Mouse (Mus musculus) left cerebral cortex, adult 8-10 months (tissue): ENCODE results near the gene Tada3. TPM values are rescaled to one million over a fixed set of nuclear protein-coding genes. Genes with fewer than 3 reads are reported as not detected.

Experiments used
- DNase-seq, 2 experiments: peaks; one replicate each; pipeline ENCODE4 v3.0.0; 2022; ENCODE audit warnings: low spot score in 2 of 2
- total RNA-seq, 4 experiments: library from RNA; stranded (reverse); gene quantifications; 2 replicates each; pipeline ENCODE4 v1.2.4; 2022

Tada3 gene
- total RNA-seq, 4 experiments from 2014 or later = 47.4 to 50.1 (median 47.8) TPM

DNA sequence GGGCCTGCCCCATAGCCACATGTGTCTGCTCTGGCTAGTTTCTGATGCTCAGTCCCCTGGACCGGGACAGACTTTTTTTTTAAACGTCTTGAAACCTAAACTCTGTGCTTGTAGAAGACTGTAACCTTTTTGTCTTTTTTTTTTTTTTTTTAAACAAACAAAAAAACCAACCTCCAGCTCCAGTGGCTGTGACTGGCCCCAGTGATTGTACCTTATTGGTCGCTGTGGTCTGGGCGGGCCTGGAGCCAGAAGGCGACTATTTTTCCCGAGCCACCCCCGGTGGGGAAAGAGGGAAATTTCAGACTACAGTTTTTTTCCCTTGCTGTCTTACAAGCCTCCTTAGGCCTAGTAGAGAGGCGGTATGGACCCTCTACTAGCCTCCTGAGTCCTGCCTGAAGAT is 11.3 kb upstream of the Tada3 start, which contains the start of gene Ttll3:
Ttll3 (plus strand) TSS at position 301 of the 400 bp plus-strand sequence.
- DNase-seq = no peak

DNA sequence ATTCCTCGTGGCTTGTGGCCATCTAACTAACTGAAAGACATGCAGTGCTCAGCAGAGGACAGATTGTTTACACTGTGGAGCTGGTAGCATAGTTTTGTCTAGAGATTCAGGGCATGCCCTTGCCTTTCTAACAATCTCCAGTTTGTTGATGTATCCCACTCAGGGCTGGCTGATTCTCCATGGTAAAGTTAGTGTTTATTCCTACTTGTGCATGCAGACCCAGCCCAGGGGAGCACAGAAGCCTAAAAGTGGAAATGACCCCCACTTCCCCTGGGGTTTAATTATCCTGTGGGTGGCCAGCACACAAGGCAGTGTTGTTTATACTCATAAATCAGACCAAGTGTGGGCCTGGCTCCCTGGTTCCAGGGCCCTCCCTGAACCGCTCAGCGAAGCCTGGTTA is 8.3 kb upstream of the Tada3 start:
- no peak for DNase-seq

DNA sequence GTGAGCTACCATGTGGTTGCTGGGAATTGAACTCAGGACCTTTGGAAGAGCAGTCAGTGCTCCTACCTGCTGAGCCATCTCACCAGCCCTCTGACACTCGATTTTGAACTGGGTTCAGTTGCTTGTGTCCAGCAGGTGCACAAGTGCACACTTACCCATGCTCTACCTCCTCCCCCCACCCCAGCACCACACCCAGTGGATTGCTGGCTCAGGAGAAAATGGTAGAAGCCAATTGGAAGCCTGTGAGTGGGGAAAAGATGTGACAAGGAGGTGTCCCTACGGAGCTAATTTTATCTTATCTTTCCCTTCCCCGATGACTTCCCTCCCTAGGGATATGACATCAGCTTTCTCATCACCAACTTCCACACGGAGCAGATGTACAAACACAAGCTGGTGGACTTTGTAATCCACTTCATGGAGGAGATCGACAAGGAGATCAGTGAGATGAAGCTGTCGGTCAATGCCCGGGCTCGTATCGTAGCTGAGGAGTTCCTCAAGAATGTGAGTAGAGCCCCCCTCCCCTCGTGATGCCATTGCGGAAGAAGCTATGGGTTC is 7.6 kb upstream of the Tada3 start:
- no peak for DNase-seq

DNA sequence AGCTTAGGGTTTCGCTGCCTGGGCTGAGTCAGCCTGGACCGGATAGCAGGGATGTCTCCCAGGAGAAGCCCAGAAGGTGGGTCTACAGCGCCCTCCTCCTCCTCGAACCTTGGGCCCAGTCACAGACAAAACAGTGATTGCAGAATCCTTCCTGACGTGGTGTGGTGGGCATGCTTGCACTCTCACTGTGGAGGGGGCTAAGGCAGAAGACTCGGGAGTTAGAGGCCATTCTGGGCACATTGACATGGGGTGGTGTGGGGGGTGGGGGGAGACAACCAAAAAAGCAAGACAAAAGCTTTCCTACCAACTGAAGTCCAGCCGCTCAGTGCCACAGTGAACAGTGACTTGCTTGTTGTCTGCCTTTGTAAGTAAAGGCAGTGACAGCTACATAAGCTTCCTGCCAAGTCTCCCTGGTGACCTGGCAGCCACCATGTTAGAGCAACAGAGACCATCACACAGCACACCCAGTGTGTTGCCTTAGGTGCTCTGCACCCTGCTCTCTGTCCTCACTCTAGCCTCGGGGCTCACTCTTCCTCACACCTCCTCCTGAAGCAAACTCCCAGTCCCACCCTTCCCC is 6.8 kb upstream of the Tada3 start:
- DNase-seq = peak in 1 of 2 experiments; percentile 51

DNA sequence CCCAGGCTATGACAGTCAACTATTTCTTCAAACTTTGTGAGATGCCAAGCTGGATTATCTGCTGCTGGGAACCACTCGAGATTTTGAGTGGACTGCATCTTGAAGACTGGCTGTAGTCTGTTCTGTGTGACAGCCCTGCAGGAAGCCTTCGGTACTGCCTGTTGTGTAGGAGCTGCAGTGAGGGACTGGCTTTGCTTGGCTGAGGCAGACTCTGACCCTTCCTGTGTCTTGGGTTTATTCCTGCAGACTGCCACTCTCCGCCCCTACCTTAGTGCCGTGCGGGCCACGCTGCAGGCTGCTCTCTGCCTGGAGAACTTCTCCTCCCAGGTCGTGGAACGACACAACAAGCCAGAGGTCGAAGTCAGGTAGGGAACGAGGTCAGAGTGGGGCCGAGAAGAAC is 2.8 kb upstream of the Tada3 start:
- DNase-seq = no peak

DNA sequence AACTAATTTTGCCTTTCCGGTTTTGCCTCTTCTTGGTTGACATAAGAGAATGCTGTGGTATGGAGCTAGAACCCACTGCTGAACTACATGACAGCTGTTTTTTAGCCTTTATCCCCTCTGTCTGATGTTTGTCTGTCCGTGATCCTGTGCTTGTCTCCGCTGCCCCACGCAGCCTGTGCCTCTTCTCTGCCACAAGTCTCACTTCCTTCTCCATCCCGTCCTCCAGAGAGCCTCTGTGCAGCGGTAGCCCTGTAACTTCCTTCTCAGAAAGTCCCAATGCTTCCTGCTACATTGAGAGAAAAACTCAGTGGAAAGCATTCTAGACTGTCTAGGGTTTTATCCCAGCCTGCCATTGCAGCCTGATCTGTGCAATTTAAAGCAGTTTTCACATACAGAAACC is 1.6 kb upstream of the Tada3 start:
- no peak for DNase-seq

DNA sequence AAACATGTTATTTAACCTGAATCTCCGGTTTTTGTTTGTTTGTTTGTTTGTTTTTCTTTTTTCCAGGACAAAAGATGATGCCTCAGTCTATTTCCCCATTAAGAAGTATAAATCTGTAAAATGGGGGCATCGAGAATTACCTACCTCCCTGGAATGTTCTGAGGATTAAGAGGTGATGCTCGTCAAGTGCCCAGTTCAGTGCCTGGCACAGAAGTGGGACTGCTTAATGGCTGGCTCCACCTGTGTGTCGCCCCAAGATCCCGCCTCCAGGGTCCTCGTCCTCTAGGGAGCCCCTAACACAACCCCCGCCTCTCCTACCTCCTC is 549 bp downstream of the Tada3 start:
- DNase-seq = no peak

DNA sequence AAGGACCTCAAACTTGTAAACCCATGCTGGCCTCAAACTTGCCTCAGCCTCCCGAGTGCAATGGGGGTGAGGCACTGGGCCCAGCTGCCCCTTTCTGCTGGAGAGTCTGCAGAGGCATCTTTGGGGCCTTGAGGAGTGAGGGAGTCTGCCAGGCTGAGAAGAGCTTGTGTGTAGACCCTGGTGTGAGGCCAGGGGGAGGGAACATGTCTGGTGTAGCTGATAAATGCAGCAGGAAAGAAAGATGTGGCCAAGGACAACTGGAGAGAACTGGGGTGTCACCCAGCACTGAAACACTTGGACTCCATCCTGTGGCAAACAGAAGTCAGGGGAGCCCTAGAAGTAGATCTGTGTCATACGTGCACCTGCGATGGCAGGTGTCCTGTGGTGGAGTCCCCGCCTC is 4.2 kb downstream of the Tada3 start:
- DNase-seq = no peak

DNA sequence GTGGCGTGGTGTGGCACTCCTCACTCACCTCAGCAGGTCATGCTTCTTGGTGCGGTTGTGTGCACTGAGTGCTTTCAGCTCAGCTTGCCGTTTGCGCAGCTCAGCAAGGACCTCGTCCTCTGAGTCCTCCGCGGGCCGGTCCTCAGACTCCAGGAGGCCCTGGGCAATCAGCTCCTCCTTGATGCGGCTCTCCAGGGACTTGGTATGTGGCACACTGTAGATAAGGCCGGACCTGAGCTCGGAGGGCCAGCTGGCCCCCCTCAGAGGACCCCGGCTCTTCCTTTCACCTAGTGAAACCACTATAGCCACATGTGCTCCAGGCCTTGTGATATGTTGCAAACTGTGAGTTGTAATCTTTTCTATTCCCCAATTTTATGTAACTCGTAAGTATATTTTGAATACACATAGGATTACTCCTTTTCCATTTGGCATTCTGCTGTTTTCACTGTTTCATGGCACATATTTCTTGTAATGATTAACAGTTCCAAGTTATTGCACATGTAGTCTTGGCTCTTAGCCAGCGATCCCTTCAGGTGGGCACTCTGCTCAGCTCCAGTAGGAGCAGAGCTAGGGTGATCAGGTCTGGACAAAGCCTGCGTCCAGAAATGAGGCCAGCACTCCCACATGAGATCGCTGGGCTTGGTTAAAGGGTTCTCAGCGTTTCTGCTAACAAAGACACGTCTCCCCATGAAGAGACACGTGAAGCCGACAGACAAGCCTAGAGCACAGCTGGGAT is 7.3 kb downstream of the Tada3 start:
- no peak for DNase-seq

DNA sequence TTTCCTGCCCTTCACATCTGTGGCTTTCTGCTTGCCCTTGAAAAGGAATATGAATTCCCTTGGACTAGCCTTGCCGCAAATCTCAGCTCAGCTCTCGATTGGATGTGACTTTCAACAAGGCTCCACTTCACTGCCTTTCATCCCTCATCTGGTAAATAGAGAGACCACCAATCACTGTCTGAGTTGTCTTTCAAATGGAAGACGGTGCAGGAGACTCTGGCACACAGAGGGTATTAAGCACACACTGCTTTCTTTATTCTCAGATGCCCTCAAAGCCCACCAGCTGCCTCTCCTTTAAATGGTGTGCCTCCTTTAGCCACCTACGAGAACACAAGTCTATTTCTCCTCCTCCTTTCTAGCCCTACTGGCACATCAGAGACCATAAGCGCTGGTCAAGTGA is 9.1 kb downstream of the Tada3 start:
- no peak for DNase-seq

DNA sequence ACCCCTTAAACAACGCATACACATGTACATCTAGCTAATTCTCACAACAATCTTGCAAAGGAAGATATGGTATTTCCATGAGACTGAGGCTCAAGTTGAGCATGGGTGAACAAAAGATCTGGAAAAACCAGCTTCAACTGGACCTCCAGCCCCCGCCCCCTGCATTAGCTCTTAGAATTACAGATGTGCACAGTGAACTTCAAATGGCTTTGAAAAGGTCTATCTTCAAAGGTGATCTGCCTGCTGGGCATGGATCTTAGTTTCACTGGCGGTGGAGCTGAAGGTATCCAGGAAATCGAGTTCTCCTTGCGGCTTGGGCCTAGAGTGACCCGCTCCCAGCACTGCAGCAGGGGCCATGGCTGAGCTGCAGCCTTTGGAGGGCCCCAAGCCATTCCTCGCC is 9.6 kb downstream of the Tada3 start:
- no peak for DNase-seq

DNA sequence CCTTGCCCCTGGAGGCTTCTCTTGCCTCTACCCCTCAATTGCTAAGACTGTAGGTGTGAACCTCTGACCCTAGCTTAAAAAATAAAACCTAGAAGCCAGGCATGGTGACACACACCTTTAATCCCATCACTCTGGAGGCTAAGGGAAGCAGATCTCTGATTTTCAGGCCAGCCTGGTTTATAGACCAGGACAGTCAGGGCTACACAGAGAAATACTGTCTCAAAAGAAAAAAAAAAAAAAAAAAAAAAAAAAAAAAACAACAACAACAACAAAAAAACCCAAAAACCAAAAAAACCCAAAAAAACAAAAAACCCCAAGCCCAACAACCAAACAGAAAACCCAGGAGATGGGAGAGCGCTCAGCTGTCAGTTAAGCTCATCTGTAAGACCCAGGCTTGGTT is 10.1 kb downstream of the Tada3 start:
- DNase-seq = no peak

DNA sequence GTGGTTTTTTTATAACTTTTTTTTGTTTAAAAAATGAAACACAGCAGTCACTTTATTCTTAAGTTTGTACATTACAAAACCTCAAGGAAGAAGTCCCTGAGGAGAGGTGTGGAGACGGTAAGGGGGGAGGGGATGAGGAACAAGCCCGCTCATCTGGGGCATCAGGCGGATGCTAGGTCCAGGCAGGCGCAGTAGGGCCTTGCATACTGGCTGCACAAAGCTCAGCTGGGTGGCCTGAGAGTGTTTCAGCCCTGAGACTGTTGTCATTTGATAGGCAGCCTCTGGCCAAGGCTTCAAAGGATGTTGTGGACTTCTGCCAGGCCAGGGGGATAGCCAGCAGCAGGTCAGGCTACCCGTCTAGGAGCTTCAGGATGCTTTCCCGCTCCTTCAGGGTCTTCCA is 11.0 kb downstream of the Tada3 start:
- DNase-seq = no peak

DNA sequence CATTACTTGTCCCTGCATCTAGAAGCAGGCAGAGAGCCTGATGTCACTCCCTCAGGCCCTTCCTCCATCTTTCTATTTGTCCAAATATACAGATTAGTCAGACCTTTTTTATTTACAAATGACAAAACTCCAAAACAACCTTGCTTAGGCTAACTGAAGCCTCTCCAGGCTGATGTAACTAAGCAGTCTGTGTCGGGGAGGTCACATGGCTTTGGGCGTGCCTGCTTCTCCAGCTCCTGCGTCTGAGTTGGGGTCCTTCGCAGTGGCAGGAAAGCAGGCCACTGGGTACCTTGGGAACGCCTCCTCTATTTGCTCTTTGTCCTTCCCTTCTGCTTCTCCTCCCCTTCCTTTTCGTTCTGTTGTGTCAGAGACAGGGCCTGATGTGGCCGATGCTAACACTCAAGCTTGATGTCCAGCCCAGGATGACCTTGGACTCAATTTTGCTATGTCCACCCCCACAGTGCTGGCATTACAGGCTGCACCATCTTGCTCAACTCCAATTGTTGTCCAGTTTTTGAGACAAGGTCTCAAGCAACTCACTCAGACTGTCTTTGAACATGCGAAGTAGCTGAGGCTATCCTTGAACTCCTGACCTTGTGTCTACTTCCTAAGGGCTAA is 13.1 kb downstream of the Tada3 start:
- no peak for DNase-seq

DNA sequence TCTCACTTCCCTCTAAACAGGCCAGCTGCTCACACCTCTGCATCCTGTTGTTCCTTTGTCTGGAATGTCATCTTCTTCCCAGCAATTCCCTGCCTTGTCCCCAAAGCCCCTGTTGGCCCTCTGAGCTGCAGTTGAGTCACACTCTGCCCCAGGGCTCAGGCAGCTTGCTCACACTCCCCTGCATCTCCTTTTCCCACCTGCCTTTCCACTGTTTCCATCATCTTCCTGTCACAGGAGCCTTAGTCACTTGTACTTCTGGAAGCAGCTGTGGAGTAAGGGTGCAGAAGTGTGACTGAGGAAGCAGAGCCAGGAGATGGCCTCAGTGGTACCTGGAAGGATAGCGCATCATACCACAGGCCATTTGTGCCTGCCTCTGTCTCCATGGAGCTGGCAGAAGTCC is 15.4 kb downstream of the Tada3 start:
- DNase-seq = no peak

DNA sequence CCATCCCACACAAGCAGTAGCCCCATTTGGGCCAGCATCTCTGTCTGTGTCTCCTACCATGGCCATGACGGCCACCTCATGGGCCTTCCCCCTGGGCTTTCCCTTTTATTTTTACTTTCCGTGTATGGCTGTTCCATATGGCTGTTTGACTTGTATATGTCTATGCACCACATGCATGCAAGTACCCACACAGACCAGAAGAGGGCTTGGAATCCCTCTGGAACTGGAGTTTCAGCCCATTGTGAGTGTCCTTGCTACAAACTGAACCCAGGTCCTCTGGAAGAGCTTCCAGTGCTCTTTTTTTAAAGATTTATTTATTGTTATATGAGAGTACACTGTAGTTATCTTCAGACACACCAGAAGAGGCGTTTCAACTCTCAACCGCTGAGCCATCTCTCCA is 16.2 kb downstream of the Tada3 start:
- DNase-seq = no peak

DNA sequence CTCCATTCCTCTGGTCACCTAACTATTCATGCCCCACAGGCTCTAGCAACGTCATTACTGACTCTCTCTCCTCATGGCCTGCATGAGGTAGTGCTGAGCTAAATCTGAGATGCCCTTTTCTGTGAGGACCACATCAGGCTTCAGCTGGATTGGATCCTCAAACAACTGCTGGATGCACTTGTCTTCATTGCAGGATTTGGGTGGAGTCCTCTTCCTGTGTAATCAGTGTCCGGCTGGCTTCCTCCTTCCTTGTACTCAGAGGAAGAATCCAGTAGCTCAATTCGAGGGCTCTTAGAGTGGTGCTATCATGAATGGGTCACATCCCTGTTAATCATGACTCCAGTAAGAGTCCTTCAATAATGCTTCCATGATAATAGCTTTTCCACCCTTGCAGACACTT is 24.0 kb downstream of the Tada3 start:
- DNase-seq = no peak

DNA sequence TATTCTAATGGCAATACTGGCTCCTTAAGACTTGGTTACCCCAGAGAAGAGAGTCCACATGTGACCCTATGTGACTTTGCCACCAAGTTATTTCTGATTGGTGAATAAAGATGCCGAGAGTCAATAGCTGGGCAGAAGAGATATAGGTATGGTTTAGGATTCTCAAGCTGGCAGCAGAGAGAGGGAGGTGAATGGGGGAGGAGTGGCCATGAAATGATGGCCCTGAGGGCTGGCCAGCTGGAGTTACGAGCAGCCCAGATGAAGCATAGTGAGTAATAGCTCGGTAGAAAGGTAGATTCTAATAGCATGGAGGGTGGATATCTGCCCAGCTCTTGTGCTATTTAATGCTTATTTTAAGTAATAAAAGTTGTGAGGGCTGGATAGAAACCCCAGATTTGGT is 24.9 kb downstream of the Tada3 start:
- DNase-seq = no peak

DNA sequence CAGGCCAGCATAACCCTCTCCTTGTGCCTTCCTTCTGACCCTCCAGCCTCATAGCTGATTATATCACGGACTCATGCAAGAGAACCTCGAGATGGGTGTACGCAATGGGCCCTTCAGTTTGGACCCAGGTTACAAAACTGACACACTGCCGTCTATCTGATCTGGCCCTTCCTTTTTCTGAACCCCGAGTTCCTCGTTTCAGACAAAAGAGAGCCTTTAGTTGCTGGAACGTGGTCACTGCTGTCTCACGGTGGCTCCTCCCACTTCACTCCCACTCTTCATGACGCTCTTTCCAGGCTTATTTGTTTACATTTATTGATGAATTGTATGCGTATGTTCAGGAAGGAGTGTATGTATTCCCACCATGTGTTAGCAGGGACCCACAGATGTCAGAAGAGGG is 26.0 kb downstream of the Tada3 start:
- DNase-seq = no peak

DNA sequence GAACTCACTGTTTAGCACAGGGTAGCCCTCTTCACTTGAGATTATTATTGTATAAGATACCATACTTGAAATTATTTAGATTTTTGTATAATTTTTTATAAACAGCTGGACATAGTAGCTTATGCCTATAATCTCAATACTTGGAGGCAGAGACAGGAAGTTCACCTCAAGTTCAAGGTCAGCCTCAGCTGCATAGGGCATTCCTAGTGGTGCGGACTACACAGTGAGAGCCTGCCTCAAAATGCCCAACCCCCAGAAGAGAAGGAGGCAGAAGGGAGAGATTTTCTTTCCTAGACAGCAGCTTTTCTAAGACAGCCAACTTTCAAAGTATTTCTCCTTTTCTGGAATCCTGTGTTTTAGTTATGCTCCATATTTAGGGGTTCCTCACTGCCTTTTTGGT is 26.5 kb downstream of the Tada3 start:
- DNase-seq = no peak

DNA sequence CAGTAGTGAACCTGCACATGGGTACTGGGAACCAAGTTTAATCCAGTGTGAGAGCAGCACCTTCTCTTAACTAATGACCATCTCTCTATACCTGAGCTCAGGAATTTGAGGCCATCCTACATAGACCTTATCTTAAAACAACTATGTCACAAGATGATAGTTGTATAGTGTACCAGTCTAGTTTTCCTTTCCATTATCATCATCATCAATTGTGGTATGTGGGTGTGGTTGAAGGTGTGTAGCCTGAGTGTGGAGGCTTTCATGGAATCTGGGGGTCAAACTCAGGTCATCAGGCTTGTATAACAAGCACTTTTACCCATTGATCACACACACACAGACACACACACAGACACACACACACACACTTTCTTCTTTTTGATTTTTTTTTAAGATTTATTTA is 27.1 kb downstream of the Tada3 start:
- no peak for DNase-seq

DNA sequence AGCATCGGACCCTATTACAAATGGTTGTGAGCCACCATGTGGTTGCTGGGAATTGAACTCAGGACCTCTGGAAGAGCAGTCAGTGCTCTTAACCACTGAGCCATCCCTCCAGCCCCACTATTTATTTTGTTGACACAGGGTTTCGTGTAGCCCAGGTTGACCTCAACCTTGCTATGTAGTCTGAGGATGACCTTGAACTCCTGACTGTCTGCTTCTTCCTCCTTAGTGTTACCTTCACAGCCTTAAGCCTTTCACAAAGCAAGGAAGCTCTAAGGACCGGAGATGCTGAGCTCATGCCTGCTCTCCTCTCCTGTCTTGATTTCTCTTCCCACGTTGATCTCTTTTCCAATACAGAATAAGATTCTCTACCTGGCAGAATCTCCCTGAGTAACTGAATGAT is 30.8 kb downstream of the Tada3 start:
- DNase-seq = no peak

DNA sequence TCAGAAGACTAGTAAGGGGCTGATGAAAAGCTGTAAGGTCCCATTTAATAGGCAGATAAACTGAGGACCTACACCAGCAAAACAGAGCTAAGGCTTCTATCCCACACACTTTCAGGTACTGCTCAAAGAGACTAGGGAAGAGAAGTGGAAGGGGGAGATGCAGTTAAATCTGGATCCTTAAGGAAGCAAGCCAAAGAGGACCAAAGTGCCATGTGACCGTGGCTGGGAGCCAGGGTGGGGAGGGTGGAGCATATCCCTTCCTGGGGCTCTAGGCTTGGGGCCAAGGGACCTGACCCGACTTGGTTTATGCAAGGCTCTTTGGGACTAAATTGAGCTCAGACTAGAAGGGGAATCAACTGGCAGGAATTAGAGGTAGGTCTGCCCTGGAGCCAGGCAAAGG is 33.4 kb downstream of the Tada3 start:
- peak in 1 of 2 experiments; percentile 41 for DNase-seq
